Mouse (Mus musculus) hindbrain, embryonic 11.5 days (tissue): Measurements from ENCODE around the gene Myo15. TPM values are rescaled to one million over a fixed set of nuclear protein-coding genes. Genes with fewer than 3 reads are reported as not detected.
"Not testable (repeated sequence)": the region's sequence is repeated elsewhere in the genome, so short reads cannot be mapped to it uniquely, and the experiment has no call there.

ENCODE experiments used
- ATAC-seq: fragments of 200-750 bp; cut with Nextera tagmentation; 2 replicates; pipeline ENCODE4 v1.8.0; 2017; ENCODE audit warnings: mild to moderate bottlenecking, moderate TSS enrichment, moderate library complexity; ENCODE audit not compliant: low FRiP score
- DNase-seq: peaks from one replicate; pipeline ENCODE4 v3.0.0-alpha.2; 2015; ENCODE audit warnings: low spot score
- H3K27ac ChIP-seq: fragments of 300-500 bp; sonication (generic); 2 replicates; pipeline ENCODE4 v1.5.1; 2014; ENCODE audit warnings: mild to moderate bottlenecking, low read depth, low read length
- H3K27me3 ChIP-seq: fragments of 300-500 bp; sonication (generic); 2 replicates; pipeline ENCODE4 v1.6.1; 2014; ENCODE audit warnings: mild to moderate bottlenecking, low read length, moderate library complexity, mixed read lengths; ENCODE audit not compliant: control insufficient read depth, insufficient read depth
- H3K36me3 ChIP-seq: fragments of 300-500 bp; sonication (generic); 2 replicates; pipeline ENCODE4 v1.6.1; 2014; ENCODE audit warnings: mild to moderate bottlenecking, low read length, moderate library complexity, mixed read lengths; ENCODE audit not compliant: control insufficient read depth, insufficient read depth
- H3K4me1 ChIP-seq: fragments of 300-500 bp; sonication (generic); replicated peaks from 2 replicates; pipeline ENCODE4 v1.6.1; 2014; ENCODE audit warnings: low read length, mixed read lengths; ENCODE audit not compliant: control insufficient read depth, insufficient read depth
- H3K4me2 ChIP-seq: fragments of 300-500 bp; sonication (generic); replicated peaks from 2 replicates; pipeline ENCODE4 v1.6.1; 2014; ENCODE audit warnings: mild to moderate bottlenecking, low read depth, low read length
- H3K4me3 ChIP-seq: fragments of 300-500 bp; sonication (generic); 2 replicates; pipeline ENCODE4 v1.5.1; 2014; ENCODE audit warnings: low read depth, low read length
- H3K9ac ChIP-seq: fragments of 300-500 bp; sonication (generic); 2 replicates; pipeline ENCODE4 v1.6.1; 2014; ENCODE audit warnings: low read depth, low read length
- H3K9me3 ChIP-seq: fragments of 300-500 bp; sonication (generic); 2 replicates; pipeline ENCODE4 v1.6.1; 2016; ENCODE audit warnings: low read length; ENCODE audit not compliant: control insufficient read depth
- WGBS: fragments of 180-500 bp; shearing (Covaris S2); extraction: QIAGEN DNeasy Blood & Tissue Kit; methylation state at CpG from one replicate; pipeline ENCODE4 v1.1.7; 2014; 5-methylcytosine and 5-hydroxymethylcytosine counted together
- polyA plus RNA-seq: library from polyadenylated mRNA; unstranded; fragments of >200 nt; fragmentation: Nextera tagmentation; extraction: Ambion mirVana; gene quantifications from 2 replicates; pipeline ENCODE4 v1.2.1, GENCODE M21; 2014

Myo15 gene
- polyA plus RNA-seq: 0.07 and 0.15 TPM in 2 replicates

- H3K36me3 ChIP-seq: peaks cover 2% of the 10 kb centered on the region; the same call in 1 of the 2 replicates
- DNase-seq (no peak), ATAC-seq (no peak)
These were observed at the start of gene Myo15 for GRCm38 (mm10) chr11:60469039-60469438. Gene Myo15, plus strand, starts transcription at chr11:60469339.

GRCm38 (mm10) chr11:60422046-60422668, 47.0 kb upstream of the Myo15 start:
- DNase-seq (no peak), ATAC-seq (no peak)
- Histone ChIP-seq H3K4me3 (no peak overlapping the region), H3K4me2 (no peak overlapping the region), H3K27ac (no peak overlapping the region), H3K36me3 (no peaks in the 10 kb centered on the region), H3K27me3 (no peaks in the 10 kb centered on the region), H3K4me1 (peaks cover 3% of the 10 kb centered on the region; the same call in 1 of the 2 replicates), H3K9me3 (no peaks in the 10 kb centered on the region), H3K9ac (no peak overlapping the region)
- 70% methylated on average over 5 of the region's 6 CpGs for WGBS

More at GRCm38 (mm10) chr11:60469039-60469438, at the start of gene Myo15:
- Histone ChIP-seq H3K4me1 (no peaks in the 10 kb centered on the region), H3K9ac (no peak within 1 kb of the TSS), H3K4me3 (no peak within 1 kb of the TSS), H3K9me3 (no peaks in the 10 kb centered on the region), H3K27ac (no peak within 1 kb of the TSS), H3K27me3 (no peaks in the 10 kb centered on the region), H3K4me2 (no peak within 1 kb of the TSS)
- 95% methylated on average over 3 of the region's 3 CpGs for WGBS

DNA sequence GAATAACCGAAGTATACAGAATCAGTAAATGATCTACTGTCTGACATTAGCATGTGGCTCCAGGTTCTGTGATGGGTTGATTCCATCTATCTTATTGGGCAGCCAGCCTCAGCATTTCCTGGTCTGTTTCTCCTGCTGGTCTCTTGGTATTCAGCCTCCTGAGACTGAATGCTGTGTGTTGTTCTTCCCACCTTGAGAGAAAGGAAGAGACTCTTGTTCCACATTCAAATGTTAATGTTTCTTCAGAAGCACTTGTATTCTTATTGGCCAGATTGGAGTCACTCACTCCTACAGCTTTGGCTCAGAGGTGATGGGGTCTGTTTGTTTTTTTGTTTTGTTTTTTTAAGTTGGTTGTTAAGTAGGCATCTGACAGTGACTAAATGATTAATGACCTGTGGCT, 46.1 kb upstream of the Myo15 start:
- Histone ChIP-seq H3K27me3 (no peaks in the 10 kb centered on the region), H3K36me3 (no peaks in the 10 kb centered on the region), H3K4me2 (no peak overlapping the region), H3K9ac (no peak overlapping the region), H3K4me3 (no peak overlapping the region), H3K4me1 (peaks cover 3% of the 10 kb centered on the region; the same call in 1 of the 2 replicates), H3K27ac (no peak overlapping the region), H3K9me3 (no peaks in the 10 kb centered on the region)
- DNase-seq: no peak
- WGBS: 50% methylated on average over 1 of the region's 1 CpGs
- ATAC-seq: no peak

DNA sequence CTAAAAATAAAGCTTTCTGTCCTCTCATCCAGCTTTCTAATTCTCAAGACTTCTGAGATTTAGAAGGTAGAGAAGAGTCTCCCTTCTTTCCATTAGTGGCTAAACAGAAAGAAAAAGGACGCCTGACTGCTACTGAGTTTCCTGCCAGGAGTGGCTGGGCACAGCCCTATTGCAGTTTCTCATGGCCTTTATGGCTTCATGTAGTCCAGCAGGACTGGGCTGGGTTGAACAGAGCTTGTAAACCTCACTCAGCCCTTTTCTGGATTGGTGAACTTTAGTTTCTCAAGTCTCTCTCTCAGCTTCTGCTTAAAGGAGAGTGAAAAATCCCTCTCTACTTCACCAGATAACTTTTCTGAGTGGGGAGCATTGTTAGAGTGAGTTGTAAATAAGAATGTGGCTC, 42.7 kb upstream of the Myo15 start:
- Histone ChIP-seq H3K27me3 (no peaks in the 10 kb centered on the region), H3K9me3 (no peaks in the 10 kb centered on the region), H3K4me3 (no peak overlapping the region), H3K4me1 (no peaks in the 10 kb centered on the region), H3K9ac (no peak overlapping the region), H3K4me2 (no peak overlapping the region), H3K36me3 (no peaks in the 10 kb centered on the region), H3K27ac (no peak overlapping the region)
- DNase-seq (no peak), ATAC-seq (no peak)
- 92% methylated on average over 1 of the region's 1 CpGs for WGBS

DNA sequence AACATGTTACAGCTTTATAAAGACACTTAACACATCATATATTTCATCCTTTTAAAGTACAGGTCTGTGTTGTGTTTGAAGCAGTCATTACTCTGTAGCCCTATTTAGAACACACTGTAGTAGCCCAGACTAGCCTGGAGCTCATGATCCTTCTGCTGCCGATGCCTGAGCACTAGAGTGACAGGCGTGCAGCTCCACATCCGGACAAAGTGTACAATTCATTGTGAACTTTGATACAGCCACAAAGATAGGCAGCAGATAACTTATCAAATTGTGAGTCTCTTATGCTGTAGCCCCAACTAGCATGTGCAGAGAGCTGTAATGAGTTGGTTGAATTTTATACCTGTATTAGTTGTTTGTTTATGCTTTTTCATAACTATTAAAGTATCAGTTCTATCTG, 41.5 kb upstream of the Myo15 start:
- Histone ChIP-seq H3K36me3 (no peaks in the 10 kb centered on the region), H3K27me3 (no peaks in the 10 kb centered on the region), H3K9ac (no peak overlapping the region), H3K4me3 (no peak overlapping the region), H3K9me3 (no peaks in the 10 kb centered on the region), H3K27ac (no peak overlapping the region), H3K4me2 (no peak overlapping the region), H3K4me1 (no peaks in the 10 kb centered on the region)
- ATAC-seq (no peak), DNase-seq (no peak)
- 97% methylated on average over 3 of the region's 3 CpGs for WGBS

- ATAC-seq (no peak), DNase-seq (no peak)
- H3K36me3 ChIP-seq: no peaks in the 10 kb centered on the region
- no peaks in the 10 kb centered on the region for H3K9me3 ChIP-seq
- no peak overlapping the region for H3K27ac ChIP-seq
- no peak overlapping the region for H3K4me3 ChIP-seq
- no peaks in the 10 kb centered on the region for H3K27me3 ChIP-seq
- no peaks in the 10 kb centered on the region for H3K4me1 ChIP-seq
- no peak overlapping the region for H3K9ac ChIP-seq
- no peak overlapping the region for H3K4me2 ChIP-seq
These were observed 35.6 kb upstream of the Myo15 start for GRCm38 (mm10) chr11:60433501-60433900.

- no peak overlapping the region for H3K9ac ChIP-seq
- WGBS: 91% methylated on average over 1 of the region's 1 CpGs
- H3K4me3 ChIP-seq: no peak overlapping the region
- H3K36me3 ChIP-seq: no peaks in the 10 kb centered on the region
- no peaks in the 10 kb centered on the region for H3K27me3 ChIP-seq
- H3K9me3 ChIP-seq: no peaks in the 10 kb centered on the region
- no peak overlapping the region for H3K27ac ChIP-seq
- H3K4me2 ChIP-seq: no peak overlapping the region
- no peak for DNase-seq
- no peaks in the 10 kb centered on the region for H3K4me1 ChIP-seq
- no peak for ATAC-seq
These were observed 34.0 kb upstream of the Myo15 start for GRCm38 (mm10) chr11:60435133-60435532.

- H3K9ac ChIP-seq: no peak overlapping the region
- no peak for ATAC-seq
- WGBS: 91% methylated on average over 3 of the region's 3 CpGs
- no peaks in the 10 kb centered on the region for H3K36me3 ChIP-seq
- H3K4me1 ChIP-seq: no peaks in the 10 kb centered on the region
- no peak overlapping the region for H3K4me3 ChIP-seq
- H3K4me2 ChIP-seq: no peak overlapping the region
- H3K9me3 ChIP-seq: no peaks in the 10 kb centered on the region
- no peak overlapping the region for H3K27ac ChIP-seq
- DNase-seq: no peak
- H3K27me3 ChIP-seq: no peaks in the 10 kb centered on the region
These were observed 32.5 kb upstream of the Myo15 start for GRCm38 (mm10) chr11:60436618-60437017.

DNA sequence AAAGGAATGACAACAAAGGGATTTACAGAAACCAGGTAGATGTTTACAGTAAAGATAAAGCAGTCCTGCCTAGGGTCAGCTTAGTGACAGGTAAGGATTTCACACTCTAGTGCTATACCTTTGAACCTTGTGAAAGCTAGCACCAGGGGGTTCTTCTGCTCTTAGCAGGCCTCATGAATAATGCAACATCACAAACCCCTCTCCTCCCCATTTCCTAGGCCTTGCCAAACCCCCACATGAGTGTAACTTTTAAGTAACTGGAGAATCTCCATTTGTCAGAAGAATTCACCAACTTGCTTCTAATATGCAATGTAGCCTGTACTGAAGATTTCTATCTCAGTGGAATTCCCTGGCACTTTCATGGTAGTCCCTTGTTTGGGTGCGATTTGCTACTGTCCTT, 29.5 kb upstream of the Myo15 start:
- H3K9me3 ChIP-seq, H3K4me3 ChIP-seq, ATAC-seq, H3K36me3 ChIP-seq, DNase-seq, H3K4me1 ChIP-seq, H3K4me2 ChIP-seq, H3K9ac ChIP-seq, H3K27me3 ChIP-seq, H3K27ac ChIP-seq: not testable (repeated sequence)
- 31% methylated on average over 1 of the region's 1 CpGs for WGBS
